Mouse (Mus musculus) hindbrain, embryonic 11.5 days (tissue): ENCODE results near the gene Phactr2. TPM values are rescaled to one million over a fixed set of nuclear protein-coding genes. Genes with fewer than 3 reads are reported as not detected.
A peak's percentile ranks its signal among the peaks of the same experiment; 100 is the strongest.

Experiments
- ATAC-seq: fragments of 200-750 bp; cut with Nextera tagmentation; 2 replicates; pipeline ENCODE4 v1.8.0; 2017; ENCODE audit warnings: mild to moderate bottlenecking, moderate TSS enrichment, moderate library complexity; ENCODE audit not compliant: low FRiP score
- DNase-seq: peaks from one replicate; pipeline ENCODE4 v3.0.0-alpha.2; 2015; ENCODE audit warnings: low spot score
- H3K27ac ChIP-seq: fragments of 300-500 bp; sonication (generic); 2 replicates; pipeline ENCODE4 v1.5.1; 2014; ENCODE audit warnings: mild to moderate bottlenecking, low read depth, low read length
- H3K27me3 ChIP-seq: fragments of 300-500 bp; sonication (generic); 2 replicates; pipeline ENCODE4 v1.6.1; 2014; ENCODE audit warnings: mild to moderate bottlenecking, low read length, moderate library complexity, mixed read lengths; ENCODE audit not compliant: control insufficient read depth, insufficient read depth
- H3K36me3 ChIP-seq: fragments of 300-500 bp; sonication (generic); 2 replicates; pipeline ENCODE4 v1.6.1; 2014; ENCODE audit warnings: mild to moderate bottlenecking, low read length, moderate library complexity, mixed read lengths; ENCODE audit not compliant: control insufficient read depth, insufficient read depth
- H3K4me1 ChIP-seq: fragments of 300-500 bp; sonication (generic); replicated peaks from 2 replicates; pipeline ENCODE4 v1.6.1; 2014; ENCODE audit warnings: low read length, mixed read lengths; ENCODE audit not compliant: control insufficient read depth, insufficient read depth
- H3K4me2 ChIP-seq: fragments of 300-500 bp; sonication (generic); replicated peaks from 2 replicates; pipeline ENCODE4 v1.6.1; 2014; ENCODE audit warnings: mild to moderate bottlenecking, low read depth, low read length
- H3K4me3 ChIP-seq: fragments of 300-500 bp; sonication (generic); 2 replicates; pipeline ENCODE4 v1.5.1; 2014; ENCODE audit warnings: low read depth, low read length
- H3K9ac ChIP-seq: fragments of 300-500 bp; sonication (generic); 2 replicates; pipeline ENCODE4 v1.6.1; 2014; ENCODE audit warnings: low read depth, low read length
- H3K9me3 ChIP-seq: fragments of 300-500 bp; sonication (generic); 2 replicates; pipeline ENCODE4 v1.6.1; 2016; ENCODE audit warnings: low read length; ENCODE audit not compliant: control insufficient read depth
- WGBS: fragments of 180-500 bp; shearing (Covaris S2); extraction: QIAGEN DNeasy Blood & Tissue Kit; methylation state at CpG from one replicate; pipeline ENCODE4 v1.1.7; 2014; 5-methylcytosine and 5-hydroxymethylcytosine counted together
- polyA plus RNA-seq: library from polyadenylated mRNA; unstranded; fragments of >200 nt; fragmentation: Nextera tagmentation; extraction: Ambion mirVana; gene quantifications from 2 replicates; pipeline ENCODE4 v1.2.1, GENCODE M21; 2014

Gene Phactr2
- polyA plus RNA-seq, 1 experiment from 2014 or later = 17.5 TPM

DNA sequence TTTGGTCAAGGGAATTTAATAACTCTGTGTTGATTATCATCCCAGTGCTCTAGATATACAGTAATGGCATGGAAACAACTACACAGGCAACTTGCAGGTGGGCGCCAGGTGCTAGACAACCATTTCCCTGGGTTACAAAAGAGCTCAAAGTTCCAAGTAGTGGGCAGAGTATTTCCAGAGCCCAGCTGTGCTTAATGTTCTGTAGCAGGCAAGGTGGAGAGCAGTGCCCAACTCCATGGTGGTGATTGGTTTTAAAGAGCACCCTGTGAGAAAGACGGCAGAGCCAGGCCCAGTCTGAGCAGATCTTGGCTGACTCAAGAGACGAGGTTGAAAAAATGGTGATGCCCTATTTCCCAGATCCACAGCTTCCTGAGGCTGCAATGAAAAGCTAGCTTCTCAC is 78.5 kb downstream of the Phactr2 start:
- no peaks in the 10 kb centered on the region for H3K27me3 ChIP-seq
- H3K4me3 ChIP-seq = no peak overlapping the region
- H3K27ac ChIP-seq = no peak overlapping the region
- no peaks in the 10 kb centered on the region for H3K9me3 ChIP-seq
- no peaks in the 10 kb centered on the region for H3K4me1 ChIP-seq
- no peak overlapping the region for H3K4me2 ChIP-seq
- H3K9ac ChIP-seq = no peak overlapping the region
- no peak for ATAC-seq
- H3K36me3 ChIP-seq = no peaks in the 10 kb centered on the region
- 88% methylated on average over 3 of the region's 3 CpGs for WGBS
- no peak for DNase-seq

DNA sequence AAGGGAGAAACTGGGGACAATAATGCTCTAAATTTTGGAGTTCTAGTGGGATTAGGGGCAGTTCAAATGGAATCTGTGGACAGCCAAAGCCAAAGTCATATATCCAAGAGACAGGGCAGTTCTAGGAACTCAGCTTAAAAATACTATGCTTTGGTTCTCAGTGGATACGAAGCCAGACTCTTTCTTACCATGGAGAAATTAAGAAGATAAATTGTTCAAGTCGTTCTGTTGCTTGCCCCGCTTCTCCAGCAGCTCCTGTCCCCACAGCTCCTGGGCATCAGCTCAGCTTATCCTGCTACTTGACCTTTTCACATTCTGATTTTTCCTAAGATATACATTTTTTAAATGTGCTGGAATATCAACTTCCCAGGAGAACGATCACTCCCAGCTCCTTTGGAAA is 80.2 kb downstream of the Phactr2 start:
- Histone ChIP-seq H3K4me3 (no peak overlapping the region), H3K9me3 (no peaks in the 10 kb centered on the region), H3K27me3 (no peaks in the 10 kb centered on the region), H3K36me3 (no peaks in the 10 kb centered on the region), H3K4me2 (no peak overlapping the region), H3K27ac (no peak overlapping the region), H3K9ac (no peak overlapping the region), H3K4me1 (no peaks in the 10 kb centered on the region)
- 85% methylated on average over 4 of the region's 4 CpGs for WGBS
- ATAC-seq (no peak), DNase-seq (no peak)

DNA sequence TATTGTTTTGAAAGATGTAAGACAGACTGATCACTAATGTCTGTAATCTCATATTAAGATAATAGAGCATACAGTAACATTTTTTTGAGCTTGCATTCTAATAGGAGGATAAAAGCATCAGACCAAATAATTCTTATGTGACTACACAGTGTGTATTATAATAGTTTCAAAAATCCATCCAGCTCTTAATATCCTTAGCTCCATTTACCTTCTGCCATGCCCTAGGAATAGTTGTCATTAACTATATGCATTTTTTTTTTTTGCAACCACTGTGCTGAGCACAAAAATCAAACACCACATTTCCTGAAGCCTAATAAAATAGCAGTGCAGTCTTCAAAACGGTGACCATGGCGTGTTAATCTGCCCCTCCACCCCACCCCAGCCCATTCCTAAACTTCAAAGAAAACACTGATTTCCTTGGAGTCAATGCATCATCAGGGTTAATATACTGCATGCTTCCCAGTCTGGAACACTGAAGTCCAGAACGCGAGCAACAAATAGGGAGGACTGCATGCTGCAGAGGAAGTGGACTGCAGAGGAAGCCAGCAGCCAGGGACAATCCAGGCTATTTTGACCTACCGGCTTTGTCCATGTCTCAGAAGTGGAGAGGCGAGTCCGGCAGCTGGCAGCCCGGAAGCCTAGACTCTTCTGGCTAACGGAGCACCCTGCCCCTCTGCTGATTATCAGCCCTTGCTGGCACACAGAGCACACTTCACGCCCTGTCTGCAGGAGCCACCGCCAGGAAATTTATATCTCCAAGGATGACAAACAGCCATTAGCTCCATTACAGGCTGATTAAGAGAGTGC is 85.9 kb downstream of the Phactr2 start:
- Histone ChIP-seq H3K9ac (no peak overlapping the region), H3K27me3 (no peaks in the 10 kb centered on the region), H3K4me3 (no peak overlapping the region), H3K27ac (no peak overlapping the region), H3K9me3 (no peaks in the 10 kb centered on the region), H3K36me3 (no peaks in the 10 kb centered on the region), H3K4me1 (no peaks in the 10 kb centered on the region), H3K4me2 (no peak overlapping the region)
- ATAC-seq = peak; percentile 63; the same call in 1 of the 2 replicates
- DNase-seq = peak; percentile 26
- WGBS = 50% methylated on average over 11 of the region's 11 CpGs

DNA sequence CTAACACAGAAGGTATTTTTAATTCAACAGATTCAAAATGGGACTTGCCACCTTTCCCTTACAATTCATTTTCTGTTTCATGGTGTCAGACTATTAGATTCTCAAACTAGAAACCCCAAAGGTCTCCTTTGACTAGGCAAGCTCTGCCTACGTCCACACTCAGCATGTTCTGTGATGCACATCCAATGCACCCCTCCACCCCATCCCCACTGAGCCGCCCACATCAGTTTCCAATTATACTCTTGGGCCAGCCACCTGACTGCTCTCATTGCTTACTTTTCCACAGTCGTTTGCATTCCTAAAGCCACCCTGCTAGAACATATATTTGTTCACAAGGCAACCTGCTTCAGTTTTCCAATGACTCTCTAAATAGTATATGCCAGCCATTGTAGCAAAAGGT is 89.3 kb downstream of the Phactr2 start:
- ATAC-seq = no peak
- no peaks in the 10 kb centered on the region for H3K36me3 ChIP-seq
- WGBS = 53% methylated on average over 3 of the region's 3 CpGs

DNA sequence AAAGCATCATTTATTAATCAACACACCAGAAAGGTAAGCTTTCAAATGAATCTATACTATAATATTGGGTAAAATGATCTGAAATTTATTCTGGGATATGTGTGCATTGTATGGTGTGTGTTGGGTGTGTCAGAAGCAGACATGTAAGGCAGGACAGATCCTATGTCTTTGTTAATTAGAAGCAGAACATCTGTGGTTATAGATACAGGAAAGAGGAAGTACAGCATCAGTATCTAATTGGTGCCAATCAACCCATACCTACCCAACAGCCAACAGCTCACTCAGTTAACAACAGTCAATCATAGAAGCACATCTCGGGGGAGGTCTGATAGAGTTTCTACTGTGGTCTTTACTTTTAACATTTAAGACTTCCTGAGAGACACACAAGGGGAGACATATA is 96.3 kb downstream of the Phactr2 start:
- Histone ChIP-seq H3K4me3 (no peak overlapping the region), H3K27me3 (no peaks in the 10 kb centered on the region)
- 86% methylated on average over 1 of the region's 1 CpGs for WGBS

More for the DNA sequence above, 89.3 kb downstream of the Phactr2 start:
- Histone ChIP-seq H3K4me3 (no peak overlapping the region), H3K9me3 (no peaks in the 10 kb centered on the region), H3K4me1 (no peaks in the 10 kb centered on the region), H3K27ac (no peak overlapping the region), H3K27me3 (no peaks in the 10 kb centered on the region), H3K9ac (no peak overlapping the region), H3K4me2 (no peak overlapping the region)
- no peak for DNase-seq

DNA sequence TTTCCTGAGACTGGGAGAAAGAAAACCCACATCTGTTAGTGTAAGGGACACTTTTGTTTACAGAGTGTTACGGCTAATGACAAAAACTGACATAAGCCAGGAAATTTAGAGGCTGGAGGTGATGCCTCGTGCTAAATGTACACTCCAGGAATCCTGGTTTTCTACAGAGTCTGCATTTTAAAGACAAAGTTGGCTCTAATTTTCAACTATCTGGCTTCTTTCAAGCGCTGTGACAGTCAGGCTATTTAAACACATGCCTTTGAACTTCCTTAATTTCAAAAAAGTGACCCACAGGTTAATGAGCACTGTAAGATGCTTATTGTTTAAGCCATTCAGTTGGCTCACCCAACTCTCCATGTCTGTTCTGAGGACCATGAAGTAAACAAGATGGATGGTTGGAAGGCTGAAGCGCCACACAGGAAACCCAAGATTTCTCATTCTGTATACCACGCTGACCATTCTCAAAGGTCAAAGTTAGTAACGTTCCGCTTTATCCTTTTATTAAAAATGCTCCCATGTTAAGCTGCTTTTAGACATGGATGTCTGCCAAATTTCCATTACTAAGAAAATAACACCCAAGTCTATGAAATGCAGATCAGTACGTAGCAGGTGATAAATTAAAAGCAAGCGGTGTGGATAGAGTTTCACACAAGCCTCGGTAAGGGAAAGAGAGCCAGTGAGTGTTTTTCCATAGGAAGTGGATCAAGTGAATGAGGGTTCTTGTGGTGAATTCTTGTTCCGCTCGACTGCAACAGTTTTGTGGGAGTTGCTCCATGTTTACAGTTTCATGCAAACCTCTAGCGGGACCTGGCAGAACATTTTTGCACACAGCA is 97.6 kb downstream of the Phactr2 start:
- Histone ChIP-seq H3K9me3 (no peaks in the 10 kb centered on the region), H3K4me2 (no peak overlapping the region), H3K4me3 (no peak overlapping the region), H3K4me1 (no peaks in the 10 kb centered on the region), H3K27me3 (no peaks in the 10 kb centered on the region), H3K36me3 (no peaks in the 10 kb centered on the region), H3K9ac (no peak overlapping the region), H3K27ac (no peak overlapping the region)
- 71% methylated on average over 13 of the region's 13 CpGs for WGBS
- ATAC-seq = no peak
- DNase-seq = no peak

More for the DNA sequence above, 96.3 kb downstream of the Phactr2 start:
- Histone ChIP-seq H3K9ac (no peak overlapping the region), H3K4me2 (no peak overlapping the region), H3K36me3 (no peaks in the 10 kb centered on the region), H3K27ac (no peak overlapping the region), H3K9me3 (no peaks in the 10 kb centered on the region), H3K4me1 (no peaks in the 10 kb centered on the region)
- no peak for DNase-seq
- ATAC-seq = no peak

DNA sequence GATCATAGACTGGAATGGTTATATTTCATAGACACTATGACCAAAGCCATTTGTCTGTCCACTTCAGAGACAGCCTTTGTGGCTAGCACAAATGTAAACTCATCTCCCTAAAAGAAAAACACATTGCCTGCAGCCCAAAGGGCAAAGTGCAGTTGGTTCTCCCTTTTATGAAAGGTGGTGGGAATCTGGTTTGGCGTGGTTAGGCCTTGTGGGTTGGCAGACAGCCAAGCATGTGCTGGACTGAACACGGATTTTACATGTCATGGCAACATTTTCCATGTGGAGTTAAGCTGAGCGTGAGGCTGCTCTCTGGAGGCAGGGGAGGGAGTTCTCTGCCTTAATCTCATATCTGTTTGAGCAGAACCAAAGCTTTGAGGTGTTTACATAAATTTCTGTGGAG is 98.4 kb downstream of the Phactr2 start:
- peak; percentile 15 for DNase-seq
- WGBS = 68% methylated on average over 3 of the region's 3 CpGs

DNA sequence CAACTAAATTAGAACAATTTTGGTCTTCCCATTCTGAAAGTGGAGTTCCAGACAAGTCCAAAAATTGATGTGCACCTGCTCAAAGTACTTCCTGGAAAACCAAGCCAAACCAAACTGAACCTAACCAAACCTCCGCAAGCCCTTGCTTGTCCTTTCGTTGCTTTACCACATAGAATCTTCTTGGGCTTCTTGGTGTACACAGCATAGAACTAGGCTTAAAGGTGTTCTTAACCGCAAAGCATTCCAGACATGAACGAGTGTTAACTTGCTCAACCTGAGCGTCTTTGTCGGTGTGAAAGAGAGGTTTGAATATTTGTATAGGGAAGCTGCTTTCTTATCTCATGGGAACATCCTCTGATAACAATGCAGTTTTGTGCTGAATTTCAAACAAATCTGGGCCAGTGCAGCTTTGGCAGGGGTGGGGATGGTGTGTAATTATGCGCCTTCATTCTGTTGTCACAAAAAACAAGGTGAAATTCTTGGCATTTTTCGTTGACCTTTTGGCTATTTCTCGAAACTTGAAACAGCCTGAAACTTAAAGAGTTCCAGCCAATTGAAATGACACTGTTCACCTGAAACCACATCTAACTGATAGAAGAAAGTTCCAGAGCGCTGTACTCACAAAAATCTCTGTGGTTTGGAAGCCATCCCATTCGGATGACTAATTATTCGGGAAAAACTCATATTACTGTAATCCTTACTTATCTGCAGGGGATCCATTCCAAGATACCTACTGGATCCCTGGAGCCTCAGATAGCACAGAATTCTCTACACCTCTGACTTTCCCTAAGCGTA is 104.4 kb downstream of the Phactr2 start:
- WGBS = 85% methylated on average over 13 of the region's 13 CpGs
- H3K4me3 ChIP-seq = no peak overlapping the region
- no peaks in the 10 kb centered on the region for H3K36me3 ChIP-seq
- H3K27me3 ChIP-seq = no peaks in the 10 kb centered on the region
- no peaks in the 10 kb centered on the region for H3K4me1 ChIP-seq
- no peak overlapping the region for H3K9ac ChIP-seq
- no peaks in the 10 kb centered on the region for H3K9me3 ChIP-seq
- no peak overlapping the region for H3K4me2 ChIP-seq
- no peak overlapping the region for H3K27ac ChIP-seq
- DNase-seq = no peak
- ATAC-seq = no peak

More for the DNA sequence above, 98.4 kb downstream of the Phactr2 start:
- Histone ChIP-seq H3K4me1 (no peaks in the 10 kb centered on the region), H3K27ac (no peak overlapping the region), H3K4me2 (no peak overlapping the region), H3K9me3 (no peaks in the 10 kb centered on the region), H3K9ac (no peak overlapping the region), H3K27me3 (no peaks in the 10 kb centered on the region), H3K36me3 (no peaks in the 10 kb centered on the region), H3K4me3 (no peak overlapping the region)
- ATAC-seq = no peak
